Mouse (Mus musculus) frontal cortex, adult (tissue): ENCODE measurements at regions not wholly inside any gene's neighbourhood (a gene's known extent, or its start where the extent isn't known, plus 50 kb on each side); places are given as distances from the start of the nearest gene placed in this dataset.

Experiments
- ATAC-seq: cut with Nextera tagmentation; 2 replicates; pipeline ENCODE4 v1.9.2; 2017; ENCODE audit warnings: mild to moderate bottlenecking, moderate library complexity, mixed read lengths; ENCODE audit not compliant: low TSS enrichment

- peak; percentile 99 for ATAC-seq
These were observed 802.4 kb upstream of the Ncam2 start for GRCm38 (mm10) chr16:80398118-80398517.

GRCm38 (mm10) chr16:80404399-80404798, 796.1 kb upstream of the Ncam2 start:
- ATAC-seq: no peak

GRCm38 (mm10) chr16:80408621-80409020, 791.9 kb upstream of the Ncam2 start:
- no peak for ATAC-seq
